Mouse (Mus musculus): ENCODE measurements at regions not wholly inside any gene's neighbourhood (a gene's known extent, or its start where the extent isn't known, plus 50 kb on each side); places are given as distances from the start of the nearest gene placed in this dataset.

DNA sequence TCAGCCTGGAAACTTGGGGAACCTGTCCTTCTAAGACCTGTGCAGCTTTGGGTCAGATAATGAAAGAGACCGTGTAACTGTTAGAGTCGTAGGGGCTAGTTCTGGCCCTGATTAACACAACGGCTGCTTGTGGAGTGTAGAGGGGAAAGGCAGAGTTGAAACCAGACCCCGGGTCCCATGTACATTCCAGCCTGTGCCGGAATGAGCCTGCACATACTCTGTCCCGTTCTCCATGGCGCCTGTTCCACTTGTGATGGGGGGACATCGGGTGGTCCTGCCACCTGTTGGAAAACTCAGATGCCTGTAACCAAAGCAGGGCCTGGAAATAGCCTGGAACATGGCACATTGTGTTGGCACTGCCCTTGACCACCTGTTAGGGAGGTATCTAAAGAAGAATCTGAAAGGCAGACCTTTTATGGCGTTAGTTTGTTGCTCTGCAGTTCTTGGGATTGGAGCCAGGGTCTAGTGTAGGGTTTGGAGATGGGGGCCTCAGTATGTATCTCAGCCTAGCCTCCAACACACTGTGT, 61.7 kb downstream of the Dlk1 start:
- ATAC-seq (replicated peaks; ENCODE audit: extremely low read depth, insufficient read depth, low FRiP score): no peak
- Histone ChIP-seq H3K4me3 (ENCODE audit: low read length) (no peak overlapping the region), H3K4me2 (ENCODE audit: low read depth, low read length) (no peak overlapping the region), H3K27me3 (ENCODE audit: control insufficient read depth, insufficient read depth, low read length) (no peaks in the 10 kb centered on the region), H3K4me1 (ENCODE audit: control insufficient read depth, insufficient read depth, low read length) (peaks cover 11% of the 10 kb centered on the region; the same call in 1 of the 2 replicates), H3K9me3 (replicated peaks; ENCODE audit: control insufficient read depth, low read length) (no peaks in the 10 kb centered on the region), H3K36me3 (ENCODE audit: control insufficient read depth, insufficient read depth) (no peaks in the 10 kb centered on the region), H3K27ac (ENCODE audit: low read length) (no peak overlapping the region), H3K9ac (ENCODE audit: low read length) (no peak overlapping the region)
- 82% methylated on average over 9 of the region's 9 CpGs for WGBS

Data from heart, embryonic 16.5 days (tissue).